Mouse (Mus musculus) layer of hippocampus, adult 11-12 months (tissue): ENCODE measurements around the gene Cttn.

Source experiments
- DNase-seq: peaks from one replicate; pipeline ENCODE4 v3.0.0; 2022; ENCODE audit warnings: low spot score

Cttn gene

GRCm38 (mm10) chr7:144470545-144471059, at the start of gene Cttn:
Gene Cttn, minus strand, starts transcription at chr7:144471009.
- peak; percentile 87 for DNase-seq

- DNase-seq, result no peak
Observed at GRCm38 (mm10) chr7:144519852-144520251, 49.0 kb upstream of the Cttn start.

DNA sequence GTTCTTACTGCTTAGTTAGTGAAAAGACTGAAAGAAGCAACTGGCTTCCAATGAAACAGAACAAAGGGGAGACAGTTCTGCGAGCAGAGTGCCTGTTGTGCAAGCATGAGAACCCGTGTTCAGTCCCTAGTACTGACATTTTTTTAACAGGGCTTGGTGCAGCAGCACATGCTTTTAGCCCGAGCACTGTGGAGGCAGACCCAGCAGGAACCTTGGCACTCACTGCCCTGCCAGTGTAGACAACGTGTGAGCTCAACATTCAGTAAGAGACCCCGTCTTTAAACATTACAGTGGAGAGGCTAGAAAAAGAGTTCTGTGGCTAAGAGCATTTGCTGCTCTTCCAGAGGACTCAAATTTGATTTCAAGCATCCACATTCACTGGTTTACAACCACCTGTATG, 45.9 kb upstream of the Cttn start:
- DNase-seq, result no peak

DNA sequence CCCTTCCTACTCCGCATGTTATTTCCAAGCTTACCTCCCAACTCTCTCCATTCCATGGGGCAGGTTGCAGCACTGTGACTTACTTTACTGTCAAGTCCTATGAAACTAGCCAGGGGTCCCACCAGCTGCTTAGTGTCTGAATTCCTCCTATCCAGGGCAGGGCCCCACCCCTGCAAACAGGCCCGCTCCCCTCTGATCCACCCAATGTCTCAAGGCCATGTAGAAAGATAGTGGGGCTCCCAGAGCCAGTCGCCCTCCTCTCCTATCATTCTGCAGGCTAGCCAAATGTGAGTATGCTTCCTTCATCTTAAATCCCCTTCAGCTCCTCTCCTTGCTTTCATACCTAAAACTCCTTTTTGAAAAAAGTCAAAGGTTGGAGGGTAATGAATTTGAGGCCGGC, 38.3 kb upstream of the Cttn start:
- no peak for DNase-seq

- no peak for DNase-seq
Observed at GRCm38 (mm10) chr7:144506807-144507206, 36.0 kb upstream of the Cttn start.

- no peak for DNase-seq
Observed at GRCm38 (mm10) chr7:144503959-144504358, 33.1 kb upstream of the Cttn start.

GRCm38 (mm10) chr7:144492931-144493330, 22.1 kb upstream of the Cttn start:
- DNase-seq, result no peak

- DNase-seq, result no peak
Observed at GRCm38 (mm10) chr7:144490201-144490873, 19.5 kb upstream of the Cttn start.

DNA sequence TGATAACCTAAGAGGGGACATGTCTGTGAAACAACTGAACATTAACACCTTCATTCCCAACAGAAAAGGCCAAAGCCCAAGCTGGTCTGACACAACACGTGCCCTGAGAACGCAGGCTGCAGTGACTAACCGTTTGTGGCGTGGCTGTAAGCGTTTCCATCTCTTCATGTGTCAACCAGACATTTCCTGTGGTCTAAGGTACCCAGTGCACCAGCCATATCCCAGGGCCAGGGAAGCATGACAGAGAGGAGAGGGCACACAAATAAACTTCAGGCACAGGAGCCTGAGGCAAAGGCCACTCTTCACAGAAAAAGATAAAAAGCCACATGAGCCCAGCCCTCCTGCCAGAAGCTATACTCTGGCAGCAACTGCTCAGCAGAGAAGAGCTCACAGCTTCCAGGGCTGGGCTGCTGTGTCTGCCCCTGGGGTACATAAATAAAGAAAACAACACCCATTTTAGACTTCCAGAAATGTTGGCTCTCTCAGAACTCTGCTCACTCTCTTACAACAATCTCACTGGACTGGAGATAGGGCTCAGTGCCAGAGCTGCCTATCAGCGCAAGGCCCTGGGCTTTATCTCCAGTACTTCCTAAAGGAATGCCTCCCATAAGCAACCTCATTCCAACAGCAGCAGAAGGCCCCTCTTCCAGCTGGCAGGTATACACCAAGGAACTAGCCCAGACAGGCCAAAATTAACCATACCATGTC, 18.4 kb upstream of the Cttn start:
- no peak for DNase-seq

- no peak for DNase-seq
Observed at GRCm38 (mm10) chr7:144480314-144480713, 9.5 kb upstream of the Cttn start.

DNA sequence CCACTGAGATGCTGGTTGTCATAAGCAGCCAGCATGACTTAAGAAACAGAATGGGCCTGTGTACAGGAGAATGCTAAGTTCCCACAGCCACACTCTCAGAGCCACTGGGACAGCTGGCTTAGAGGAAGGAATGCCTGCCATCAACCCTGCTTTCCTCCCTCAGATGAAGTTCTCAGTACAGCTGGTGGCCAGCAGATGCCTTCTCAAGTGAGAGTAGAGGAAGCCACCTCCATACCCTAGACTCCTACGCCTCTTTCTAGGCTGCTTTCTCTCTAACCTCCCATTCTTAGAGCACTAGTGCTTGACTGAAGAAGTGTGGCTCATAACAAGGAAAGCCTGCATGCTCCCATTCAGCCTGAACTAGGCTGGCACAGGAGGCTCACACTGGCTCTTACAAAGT, 8.8 kb upstream of the Cttn start:
- DNase-seq, result peak; percentile 62

GRCm38 (mm10) chr7:144475741-144476140, 4.9 kb upstream of the Cttn start:
- no peak for DNase-seq

DNA sequence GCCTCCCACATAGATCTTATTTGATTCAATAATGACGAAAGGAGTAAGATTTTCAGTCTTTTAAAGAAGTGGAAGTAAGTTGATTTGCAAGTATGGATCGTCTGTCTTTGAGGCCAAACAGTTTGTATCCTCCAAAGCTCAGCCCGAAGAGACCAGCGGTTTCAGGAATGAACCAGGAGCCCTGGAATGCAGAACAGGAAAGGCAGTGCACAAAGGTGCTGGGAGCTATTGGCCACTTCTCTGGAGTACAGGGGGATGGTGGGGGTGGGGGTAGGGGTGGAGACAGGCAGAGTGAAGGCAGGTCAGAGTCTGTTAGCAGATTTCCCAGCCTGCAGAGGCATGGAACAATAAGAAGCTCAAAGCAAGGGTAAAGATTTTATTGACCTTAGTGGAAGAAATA, 2.7 kb upstream of the Cttn start:
- DNase-seq, result no peak

DNA sequence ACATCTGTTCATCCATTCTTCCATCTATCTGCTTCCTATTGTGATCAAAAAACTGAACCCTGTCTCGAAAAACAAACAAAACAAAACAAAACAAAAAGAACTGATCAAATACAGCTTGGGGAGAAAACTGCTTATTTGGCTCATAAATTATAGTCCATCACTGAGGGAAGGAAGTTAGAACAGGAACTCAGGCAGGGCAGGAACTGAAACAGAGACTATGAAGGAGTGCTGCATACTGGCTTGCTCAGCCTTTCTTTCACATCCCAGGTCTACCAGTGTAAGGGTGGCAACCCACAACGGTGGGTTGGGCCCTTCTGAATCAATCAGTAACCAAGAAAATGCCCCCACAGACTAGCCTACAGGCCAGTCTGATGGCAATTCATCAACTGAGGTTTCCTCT, 294 bp upstream of the Cttn start:
- DNase-seq, result no peak

- DNase-seq, result no peak
Observed at GRCm38 (mm10) chr7:144469908-144470544, 783 bp downstream of the Cttn start.

DNA sequence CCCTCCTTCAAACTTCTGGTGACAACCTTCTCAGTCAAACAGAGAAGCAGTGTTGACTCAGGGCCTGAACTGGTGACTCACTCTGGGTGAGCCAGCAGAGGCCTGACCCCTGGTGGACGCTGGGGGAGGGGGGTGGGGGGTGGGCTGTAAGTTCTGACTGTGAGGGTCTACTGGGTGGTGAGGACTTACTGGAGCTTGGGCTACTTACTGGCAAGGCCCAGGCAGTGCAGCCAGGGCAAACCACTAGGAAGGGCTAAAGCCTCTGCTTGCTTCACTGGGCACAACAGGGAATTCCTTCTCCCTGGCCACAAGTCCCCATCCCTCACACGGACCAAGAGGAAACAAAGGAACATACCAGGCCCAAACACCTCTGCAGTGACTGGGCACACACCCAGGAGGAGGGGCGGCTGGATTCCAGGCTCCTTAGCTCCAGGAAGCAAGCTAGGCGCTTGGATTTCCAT, 1.6 kb downstream of the Cttn start:
- DNase-seq, result no peak

- DNase-seq, result no peak
Observed at GRCm38 (mm10) chr7:144468741-144469140, 2.1 kb downstream of the Cttn start.

DNA sequence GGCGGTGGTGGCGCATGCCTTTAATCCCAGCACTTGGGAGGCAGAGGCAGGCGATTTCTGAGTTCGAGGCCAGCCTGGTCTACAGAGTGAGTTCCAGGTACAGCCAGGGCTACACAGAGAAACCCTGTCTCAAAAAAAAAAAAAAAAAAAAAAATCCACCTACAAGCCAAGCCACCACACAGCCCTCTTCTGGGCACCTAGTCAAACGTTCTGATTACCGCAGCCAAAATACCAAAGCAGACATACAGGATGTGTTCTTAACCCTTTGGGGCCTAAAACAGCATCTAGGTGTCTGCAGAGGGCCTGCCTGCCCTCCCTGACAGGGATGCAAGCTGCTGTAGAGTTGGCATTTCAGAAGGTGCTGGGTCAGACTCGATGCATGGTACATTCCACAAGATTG, 8.2 kb downstream of the Cttn start:
- no peak for DNase-seq

- no peak for DNase-seq
Observed at GRCm38 (mm10) chr7:144461246-144461902, 9.4 kb downstream of the Cttn start.

- DNase-seq, result no peak
Observed at GRCm38 (mm10) chr7:144458881-144459280, 11.9 kb downstream of the Cttn start.

GRCm38 (mm10) chr7:144450661-144451060, 20.1 kb downstream of the Cttn start:
- DNase-seq, result no peak
